Mouse (Mus musculus) megakaryocyte-erythroid progenitor cell, adult 5-6 weeks (primary cell): ENCODE data around the gene Sik3. TPM values are rescaled to one million over a fixed set of nuclear protein-coding genes. Genes with fewer than 3 reads are reported as not detected.
A peak's percentile ranks its signal among the peaks of the same experiment; 100 is the strongest.
"Not testable (repeated sequence)": the region's sequence is repeated elsewhere in the genome, so short reads cannot be mapped to it uniquely, and the experiment has no call there.

Source experiments
- ATAC-seq: replicated peaks from 2 replicates; pipeline ENCODE4 v1.8.0; 2016; ENCODE audit warnings: mild to moderate bottlenecking, inconsistent platforms; ENCODE audit not compliant: severe bottlenecking, poor library complexity, low FRiP score, low TSS enrichment
- total RNA-seq, 2 experiments: library from RNA; stranded (forward) in 1 of 2; stranded (reverse) in 1 of 2; fragments of 200-1000, 215-1000 nt in 1 of 2; fragments of >200 nt in 1 of 2; fragmentation: Nextera tagmentation in 1 of 2; gene quantifications; 2 replicates each; pipeline ENCODE4 v1.2.3; 2014 to 2017

Gene Sik3
- total RNA-seq, 2 experiments from 2014 or later, result 16.6 to 23.8 TPM

GRCm38 (mm10) chr9:46090066-46090465 is 77.4 kb downstream of the Sik3 start:
- no peak for ATAC-seq

- ATAC-seq, result not testable (repeated sequence)
Measured at GRCm38 (mm10) chr9:46091157-46091556, 78.5 kb downstream of the Sik3 start.

GRCm38 (mm10) chr9:46092633-46093032 is 80.0 kb downstream of the Sik3 start:
- ATAC-seq, result no peak

- ATAC-seq, result peak; percentile 96
Measured at GRCm38 (mm10) chr9:46098360-46098985, 85.9 kb downstream of the Sik3 start.

GRCm38 (mm10) chr9:46099107-46099506 is 86.5 kb downstream of the Sik3 start:
- no peak for ATAC-seq

- no peak for ATAC-seq
Measured at GRCm38 (mm10) chr9:46103154-46103553, 90.5 kb downstream of the Sik3 start.

GRCm38 (mm10) chr9:46106105-46106504 is 93.5 kb downstream of the Sik3 start:
- ATAC-seq, result no peak

- ATAC-seq, result no peak
Measured at GRCm38 (mm10) chr9:46110648-46111047, 98.0 kb downstream of the Sik3 start.

- peak; percentile 82; the same call in 1 of the 2 replicates for ATAC-seq
Measured at GRCm38 (mm10) chr9:46111334-46111733, 98.7 kb downstream of the Sik3 start.

- no peak for ATAC-seq
Measured at GRCm38 (mm10) chr9:46112246-46112645, 99.6 kb downstream of the Sik3 start.

GRCm38 (mm10) chr9:46118844-46119385 is 106.3 kb downstream of the Sik3 start:
- ATAC-seq, result no peak

- peak; percentile 88 for ATAC-seq
Measured at GRCm38 (mm10) chr9:46119943-46120441, 107.4 kb downstream of the Sik3 start.

GRCm38 (mm10) chr9:46120468-46121253 is 108.0 kb downstream of the Sik3 start:
- no peak for ATAC-seq

GRCm38 (mm10) chr9:46121486-46121885 is 108.9 kb downstream of the Sik3 start:
- no peak for ATAC-seq

- no peak for ATAC-seq
Measured at GRCm38 (mm10) chr9:46122731-46123130, 110.1 kb downstream of the Sik3 start.

GRCm38 (mm10) chr9:46126295-46126694 is 113.7 kb downstream of the Sik3 start:
- ATAC-seq, result no peak

GRCm38 (mm10) chr9:46127326-46127725 is 114.7 kb downstream of the Sik3 start:
- ATAC-seq, result no peak

GRCm38 (mm10) chr9:46129241-46129640 is 116.6 kb downstream of the Sik3 start:
- no peak for ATAC-seq

- ATAC-seq, result not testable (repeated sequence)
Measured at GRCm38 (mm10) chr9:46132821-46133220, 120.2 kb downstream of the Sik3 start.

GRCm38 (mm10) chr9:46138831-46139230 is 126.2 kb downstream of the Sik3 start:
- ATAC-seq, result no peak
